Mouse (Mus musculus) erythroid progenitor cell, adult 5-6 weeks (primary cell): Measurements from ENCODE around the gene M1ap. TPM values are rescaled to one million over a fixed set of nuclear protein-coding genes. Genes with fewer than 3 reads are reported as not detected.

Experiments
- ATAC-seq: replicated peaks from 2 replicates; pipeline ENCODE4 v1.8.0; 2016; ENCODE audit warnings: moderate number of reproducible peaks, mild to moderate bottlenecking, moderate TSS enrichment, inconsistent platforms; ENCODE audit not compliant: poor library complexity, low FRiP score, severe bottlenecking
- total RNA-seq, 2 experiments: library from RNA; stranded (forward) in 1 of 2; stranded (reverse) in 1 of 2; fragments of 150-400 nt in 1 of 2; fragments of 186-747, 209-891 nt in 1 of 2; gene quantifications; 2 replicates each; pipeline versions ENCODE4 v1.2.3 to v1.2.4; 2015 to 2017; ENCODE audit warnings: low replicate concordance in 2 of 2

The M1ap gene
- total RNA-seq, 2 experiments from 2014 or later = 4.6 to 19.8 TPM

GRCm38 (mm10) chr6:83031111-83031510 lies 84.4 kb downstream of the M1ap start:
- no peak for ATAC-seq

GRCm38 (mm10) chr6:83031921-83032590 lies 85.4 kb downstream of the M1ap start:
- no peak for ATAC-seq

GRCm38 (mm10) chr6:83032769-83033191 lies 86.1 kb downstream of the M1ap start:
- ATAC-seq = peak; percentile 77

GRCm38 (mm10) chr6:83033249-83034185 lies 86.8 kb downstream of the M1ap start, which contains the start of the genes Dok1 and Loxl3:
Gene Dok1, minus strand, starts transcription at chr6:83033471.
Gene Loxl3, plus strand, starts transcription at chr6:83034173.
- ATAC-seq = peak; percentile 78

GRCm38 (mm10) chr6:83034463-83035055 lies 87.9 kb downstream of the M1ap start:
- no peak for ATAC-seq

GRCm38 (mm10) chr6:83037188-83037587 lies 90.5 kb downstream of the M1ap start:
- ATAC-seq = no peak

- ATAC-seq = peak; percentile 96
Measured at GRCm38 (mm10) chr6:83038496-83039012, 91.9 kb downstream of the M1ap start.

GRCm38 (mm10) chr6:83040601-83041000 lies 93.9 kb downstream of the M1ap start:
- ATAC-seq = no peak

GRCm38 (mm10) chr6:83043561-83043960 lies 96.9 kb downstream of the M1ap start:
- ATAC-seq = no peak

- ATAC-seq = no peak
Measured at GRCm38 (mm10) chr6:83043993-83044392, 97.3 kb downstream of the M1ap start.

- ATAC-seq = no peak
Measured at GRCm38 (mm10) chr6:83044742-83045141, 98.0 kb downstream of the M1ap start.

- ATAC-seq = no peak
Measured at GRCm38 (mm10) chr6:83049367-83049766, 102.7 kb downstream of the M1ap start.

- ATAC-seq = peak; percentile 48
Measured at GRCm38 (mm10) chr6:83053136-83053960, 106.6 kb downstream of the M1ap start.

GRCm38 (mm10) chr6:83054074-83054851 lies 107.6 kb downstream of the M1ap start, which contains the start of gene Aup1:
Gene Aup1, plus strand, starts transcription at chr6:83054521.
- ATAC-seq = peak; percentile 86

- peak; percentile 7; the same call in 1 of the 2 replicates for ATAC-seq
Measured at GRCm38 (mm10) chr6:83054871-83055431, 108.2 kb downstream of the M1ap start, which contains the start of gene Htra2. Gene Htra2, minus strand, starts transcription at chr6:83055273.

- ATAC-seq = no peak
Measured at GRCm38 (mm10) chr6:83057790-83058189, 111.1 kb downstream of the M1ap start, which contains the start of gene Dqx1. Gene Dqx1, plus strand, starts transcription at chr6:83057844.

GRCm38 (mm10) chr6:83058725-83059124 lies 112.0 kb downstream of the M1ap start:
- ATAC-seq = no peak

- no peak for ATAC-seq
Measured at GRCm38 (mm10) chr6:83065995-83066394, 119.3 kb downstream of the M1ap start.
